Mouse (Mus musculus) liver, adult 2 months (tissue): ENCODE measurements around the gene Vmn2r80.

Source experiments
- CTCF ChIP-seq: fragments of 200-500 bp; IDR thresholded peaks from 2 replicates; pipeline ENCODE4 v1.5.1; 2011; ENCODE audit warnings: low read depth, low read length, control low read depth
- POLR2A ChIP-seq: fragments of 200-500 bp; IDR thresholded peaks from 2 replicates; pipeline ENCODE4 v1.6.1; 2011; ENCODE audit warnings: low read length, control low read depth; ENCODE audit not compliant: insufficient read depth; ENCODE audit errors: extremely low read depth

- TF ChIP-seq POLR2A (no peak), CTCF (no peak)
Measured at GRCm38 (mm10) chr10:79151602-79152001, 3.0 kb downstream of the Vmn2r80 start.
